Mouse (Mus musculus): ENCODE measurements around the gene Ifitm6.
"Not testable (repeated sequence)": the region's sequence is repeated elsewhere in the genome, so short reads cannot be mapped to it uniquely, and the experiment has no call there.

Gene Ifitm6

GRCm38 (mm10) chr7:141017824-141018223, at the start of gene Ifitm6:
Gene Ifitm6, minus strand, starts transcription at chr7:141017924.
- DNase-seq (ENCODE audit: low spot score in 2 of 2), result not testable (repeated sequence)

- no peak for DNase-seq (ENCODE audit: low spot score in 2 of 2)
Observed at GRCm38 (mm10) chr7:141064576-141064975, 46.9 kb upstream of the Ifitm6 start.

- DNase-seq (ENCODE audit: low spot score in 2 of 2), result no peak
Observed at GRCm38 (mm10) chr7:141064175-141064574, 46.5 kb upstream of the Ifitm6 start.

- DNase-seq (ENCODE audit: low spot score in 2 of 2), result no peak
Observed at GRCm38 (mm10) chr7:141063353-141063752, 45.6 kb upstream of the Ifitm6 start.

- no peak for DNase-seq (ENCODE audit: low spot score in 2 of 2)
Observed at GRCm38 (mm10) chr7:141062525-141062924, 44.8 kb upstream of the Ifitm6 start.

GRCm38 (mm10) chr7:141061269-141061692, 43.6 kb upstream of the Ifitm6 start:
- DNase-seq (ENCODE audit: low spot score in 2 of 2), result no peak

- DNase-seq (ENCODE audit: low spot score in 2 of 2), result peak; percentile 28 to 62
Observed at GRCm38 (mm10) chr7:141060426-141061242, 42.9 kb upstream of the Ifitm6 start, which contains the start of gene B4galnt4. Gene B4galnt4, plus strand, starts transcription at chr7:141061104.

GRCm38 (mm10) chr7:141059929-141060328, 42.2 kb upstream of the Ifitm6 start:
- DNase-seq (ENCODE audit: low spot score in 2 of 2), result no peak

GRCm38 (mm10) chr7:141058601-141059341, 41.0 kb upstream of the Ifitm6 start:
- no peak for DNase-seq (ENCODE audit: low spot score in 2 of 2)

GRCm38 (mm10) chr7:141057541-141057940, 39.8 kb upstream of the Ifitm6 start:
- DNase-seq (ENCODE audit: low spot score in 2 of 2), result no peak

- DNase-seq (ENCODE audit: low spot score in 2 of 2), result no peak
Observed at GRCm38 (mm10) chr7:141056976-141057375, 39.3 kb upstream of the Ifitm6 start.

GRCm38 (mm10) chr7:141055785-141056184, 38.1 kb upstream of the Ifitm6 start:
- no peak for DNase-seq (ENCODE audit: low spot score in 2 of 2)

GRCm38 (mm10) chr7:141052421-141052820, 34.7 kb upstream of the Ifitm6 start:
- no peak for DNase-seq (ENCODE audit: low spot score in 2 of 2)

- DNase-seq (ENCODE audit: low spot score in 2 of 2), result no peak
Observed at GRCm38 (mm10) chr7:141052016-141052415, 34.3 kb upstream of the Ifitm6 start.

- DNase-seq (ENCODE audit: low spot score in 2 of 2), result no peak
Observed at GRCm38 (mm10) chr7:141051060-141051685, 33.4 kb upstream of the Ifitm6 start.

GRCm38 (mm10) chr7:141049326-141049725, 31.6 kb upstream of the Ifitm6 start:
- no peak for DNase-seq (ENCODE audit: low spot score in 2 of 2)

- peak; percentile 90 to 92 for DNase-seq (ENCODE audit: low spot score in 2 of 2)
Observed at GRCm38 (mm10) chr7:141048226-141049218, 30.8 kb upstream of the Ifitm6 start.

GRCm38 (mm10) chr7:141047581-141048225, 30.0 kb upstream of the Ifitm6 start:
- peak; percentile 63 to 81 for DNase-seq (ENCODE audit: low spot score in 2 of 2)

GRCm38 (mm10) chr7:141046931-141047580, 29.3 kb upstream of the Ifitm6 start:
- no peak for DNase-seq (ENCODE audit: low spot score in 2 of 2)

- no peak for DNase-seq (ENCODE audit: low spot score in 2 of 2)
Observed at GRCm38 (mm10) chr7:141042539-141042938, 24.8 kb upstream of the Ifitm6 start.

All from urinary bladder, postnatal 36 days (tissue).